Mouse (Mus musculus) CD8-positive naive resting alpha-beta T cell, adult 57 days (primary cell): ENCODE data around the gene Msmp. TPM values are rescaled to one million over a fixed set of nuclear protein-coding genes. Genes with fewer than 3 reads are reported as not detected.

ENCODE experiments used
- total RNA-seq: library from RNA; stranded (reverse); gene quantifications from one replicate; pipeline ENCODE4 v1.2.4, GENCODE M21; 2023

The Msmp gene
- total RNA-seq: not detected

GRCm38 (mm10) chr4:43584444-43585416, at the start of gene Msmp:
TSS of gene Msmp (minus strand) at chr4:43584494.

GRCm38 (mm10) chr4:43631046-43631955, 47.0 kb upstream of the Msmp start, which contains the start of gene Npr2:
TSS of gene Npr2 (plus strand) at chr4:43631935.

GRCm38 (mm10) chr4:43578376-43579204, 5.7 kb downstream of the Msmp start, which contains the start of the genes Rgp1 and Gba2:
TSS of gene Rgp1 (plus strand) at chr4:43578715.
TSS of gene Gba2 (minus strand) at chr4:43578873.

GRCm38 (mm10) chr4:43561997-43562768, 22.1 kb downstream of the Msmp start, which contains the start of the genes Creb3 and Tln1:
TSS of gene Creb3 (plus strand) at chr4:43562332.
TSS of gene Tln1 (minus strand) at chr4:43562691.

Other genes starting within 250 kb of the Msmp start
- not detected for gene Rusc2, start 202.5 kb downstream of the Msmp start, total RNA-seq
- gene Fam166b, start 155.4 kb downstream of the Msmp start, total RNA-seq: not detected
- gene Tesk1, start 142.6 kb downstream of the Msmp start, total RNA-seq: 39.7 TPM
- 73.2 TPM for gene Cd72, start 129.9 kb downstream of the Msmp start, total RNA-seq
- gene Sit1, start 100.8 kb downstream of the Msmp start, total RNA-seq: 52.7 TPM
- 26.8 TPM for gene Ccdc107, start 91.6 kb downstream of the Msmp start, total RNA-seq
- not detected for gene Arhgef39, start 84.8 kb downstream of the Msmp start, total RNA-seq
- gene Car9, start 77.5 kb downstream of the Msmp start, total RNA-seq: not detected
- gene Tpm2, start 60.7 kb downstream of the Msmp start, total RNA-seq: not detected
- gene Creb3, start 22.2 kb downstream of the Msmp start, total RNA-seq: 59.4 TPM
- gene Tln1, start 21.8 kb downstream of the Msmp start, total RNA-seq: 286 TPM
- gene Rgp1, start 5.8 kb downstream of the Msmp start, total RNA-seq: 54.6 TPM
- 29.9 TPM for gene Gba2, start 5.6 kb downstream of the Msmp start, total RNA-seq
- gene Npr2, start 47.4 kb upstream of the Msmp start, total RNA-seq: 0.24 TPM
- not detected for gene Spag8, start 69.1 kb upstream of the Msmp start, total RNA-seq
- 16.0 TPM for gene Hint2, start 72.0 kb upstream of the Msmp start, total RNA-seq
- gene Tmem8b, start 84.5 kb upstream of the Msmp start, total RNA-seq: 2.0 TPM
- gene Fam221b, start 84.7 kb upstream of the Msmp start, total RNA-seq: not detected
- gene Olfr70, start 116.3 kb upstream of the Msmp start, total RNA-seq: not detected
- gene Olfr71, start 125.8 kb upstream of the Msmp start, total RNA-seq: not detected
- not detected for gene Hrct1, start 142.7 kb upstream of the Msmp start, total RNA-seq
- not detected for gene Spaar, start 145.5 kb upstream of the Msmp start, total RNA-seq
- not detected for gene Olfr159, start 186.5 kb upstream of the Msmp start, total RNA-seq
- gene Olfr156, start 239.4 kb upstream of the Msmp start, total RNA-seq: not detected